Mouse (Mus musculus): ENCODE measurements around the gene Phox2a. TPM values are rescaled to one million over a fixed set of nuclear protein-coding genes. Genes with fewer than 3 reads are reported as not detected.

Gene Phox2a
- polyA plus RNA-seq, 1 experiment from 2014 or later, result 3.2 TPM

DNA sequence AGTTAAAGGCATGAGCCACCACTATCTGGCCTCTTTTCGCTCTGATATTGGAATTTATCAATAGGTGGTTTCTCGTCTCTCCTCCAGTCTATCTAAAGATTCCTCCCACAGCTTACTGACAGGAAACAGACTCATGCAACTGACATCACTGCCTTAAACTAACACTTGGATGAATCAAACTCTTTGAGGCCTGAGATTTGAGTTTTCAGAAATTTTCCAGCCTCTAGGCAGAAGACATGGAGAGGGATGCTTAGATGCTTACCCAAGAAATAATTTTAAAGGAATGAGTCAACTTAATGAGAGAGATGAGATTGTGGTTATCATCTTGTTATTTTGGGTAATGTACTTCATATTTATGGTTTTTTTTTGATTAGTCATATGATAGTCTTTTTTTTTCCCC lies 35.7 kb downstream of the Phox2a start:
- H3K27me3 ChIP-seq (replicated peaks; ENCODE audit: control insufficient read depth, insufficient read depth, low read length), result no peaks in the 10 kb centered on the region
- H3K9me3 ChIP-seq (ENCODE audit: control insufficient read depth), result no peaks in the 10 kb centered on the region
- peaks cover 11% of the 10 kb centered on the region; the same call in 1 of the 2 replicates for H3K36me3 ChIP-seq (ENCODE audit: control insufficient read depth, insufficient read depth)
- 80% methylated on average over 2 of the region's 2 CpGs for WGBS
- ATAC-seq, result no peak
- no peak overlapping the region for H3K27ac ChIP-seq (ENCODE audit: low read depth, low read length)
- no peak for TF ChIP-seq CTCF (IDR thresholded peaks at IDR 0.05; ENCODE audit: low read depth)
- H3K4me2 ChIP-seq (replicated peaks; ENCODE audit: low read depth), result no peak overlapping the region
- no peaks in the 10 kb centered on the region for H3K4me1 ChIP-seq (replicated peaks; ENCODE audit: control insufficient read depth, insufficient read depth, low read length)
- H3K9ac ChIP-seq (ENCODE audit: low read depth, low read length), result no peak overlapping the region
- no peak overlapping the region for H3K4me3 ChIP-seq (ENCODE audit: low read depth, low read length)

DNA sequence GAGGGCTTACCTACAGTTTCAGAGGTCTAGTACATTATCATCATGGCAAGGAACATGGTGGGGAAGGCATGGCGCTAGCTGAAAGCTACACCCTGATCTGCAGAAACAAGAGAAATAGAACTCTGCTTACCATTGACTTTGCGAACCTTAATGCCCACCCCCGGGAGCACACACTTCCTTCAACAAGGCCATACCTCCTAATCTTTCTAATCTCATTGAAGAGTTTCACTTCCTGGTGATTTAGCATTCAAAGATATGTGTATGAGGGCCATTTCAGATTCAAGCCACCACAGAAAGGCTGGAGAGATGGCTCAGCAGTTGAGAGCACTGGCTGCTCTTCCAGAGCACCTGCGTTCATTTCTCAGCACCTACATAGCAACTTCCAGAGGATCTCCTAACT lies 39.0 kb downstream of the Phox2a start, which contains the start of gene Folr2:
Folr2 (minus strand) TSS at position 101 of the 400 bp plus-strand sequence.
- Histone ChIP-seq H3K36me3 (ENCODE audit: control insufficient read depth, insufficient read depth) (peaks cover 11% of the 10 kb centered on the region), H3K9ac (ENCODE audit: low read depth, low read length) (no peak within 1 kb of the TSS), H3K4me2 (replicated peaks; ENCODE audit: low read depth) (no peak within 1 kb of the TSS), H3K27me3 (replicated peaks; ENCODE audit: control insufficient read depth, insufficient read depth, low read length) (no peaks in the 10 kb centered on the region), H3K9me3 (ENCODE audit: control insufficient read depth) (no peaks in the 10 kb centered on the region), H3K27ac (ENCODE audit: low read depth, low read length) (no peak within 1 kb of the TSS), H3K4me1 (replicated peaks; ENCODE audit: control insufficient read depth, insufficient read depth, low read length) (no peaks in the 10 kb centered on the region), H3K4me3 (ENCODE audit: low read depth, low read length) (no peak within 1 kb of the TSS)
- ATAC-seq, result no peak
- no peak for TF ChIP-seq CTCF (IDR thresholded peaks at IDR 0.05; ENCODE audit: low read depth)
- 85% methylated on average over 4 of the region's 4 CpGs for whole genome bisulfite sequencing

DNA sequence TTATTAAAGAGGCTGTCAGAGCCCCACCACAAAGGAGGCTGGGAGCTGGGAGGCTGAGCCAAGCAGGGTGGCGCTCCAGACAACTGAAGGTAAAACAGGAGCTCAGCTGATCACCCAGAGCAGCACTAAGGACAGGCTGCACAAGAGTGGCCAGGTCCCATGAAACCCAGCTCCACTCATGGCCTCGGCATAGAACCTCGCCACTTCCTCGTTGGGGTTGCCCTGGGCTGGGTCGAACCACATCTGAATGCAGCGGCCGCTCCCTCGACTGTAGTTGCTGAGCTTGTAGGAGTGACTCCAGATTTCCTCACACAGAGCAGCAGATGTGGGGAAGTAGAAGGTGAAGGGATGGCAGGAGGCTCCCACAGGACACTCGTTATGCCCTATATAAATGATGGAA lies 40.2 kb downstream of the Phox2a start:
- 71% methylated on average over 9 of the region's 9 CpGs for WGBS
- no peak for ATAC-seq
- no peak overlapping the region for H3K27ac ChIP-seq (ENCODE audit: low read depth, low read length)
- H3K4me3 ChIP-seq (ENCODE audit: low read depth, low read length), result no peak overlapping the region
- no peaks in the 10 kb centered on the region for H3K27me3 ChIP-seq (replicated peaks; ENCODE audit: control insufficient read depth, insufficient read depth, low read length)
- no peak overlapping the region for H3K4me2 ChIP-seq (replicated peaks; ENCODE audit: low read depth)
- H3K9ac ChIP-seq (ENCODE audit: low read depth, low read length), result no peak overlapping the region
- peaks cover 11% of the 10 kb centered on the region for H3K36me3 ChIP-seq (ENCODE audit: control insufficient read depth, insufficient read depth)
- no peaks in the 10 kb centered on the region for H3K4me1 ChIP-seq (replicated peaks; ENCODE audit: control insufficient read depth, insufficient read depth, low read length)
- no peaks in the 10 kb centered on the region for H3K9me3 ChIP-seq (ENCODE audit: control insufficient read depth)
- TF ChIP-seq CTCF (IDR thresholded peaks at IDR 0.05; ENCODE audit: low read depth), result no peak

DNA sequence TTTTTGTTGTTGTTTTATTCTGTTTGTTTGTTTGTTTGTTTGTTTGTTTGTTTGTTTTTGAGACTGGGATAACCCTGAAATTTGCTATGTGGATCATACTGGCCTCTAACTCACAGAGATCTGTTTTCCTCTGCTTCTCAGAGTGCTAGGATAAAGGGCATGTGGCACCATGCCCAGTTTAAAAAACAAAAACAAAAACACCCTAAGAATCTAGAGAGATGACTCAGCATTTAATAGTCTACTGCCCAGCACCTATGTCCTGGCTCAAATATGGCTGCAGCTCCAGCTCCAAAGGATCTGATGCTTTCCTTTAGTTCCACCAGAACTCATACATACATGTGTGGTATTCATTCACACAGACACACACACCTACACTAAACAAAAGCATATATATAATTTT lies 42.9 kb downstream of the Phox2a start:
- Histone ChIP-seq H3K9me3 (ENCODE audit: control insufficient read depth) (no peaks in the 10 kb centered on the region), H3K27me3 (replicated peaks; ENCODE audit: control insufficient read depth, insufficient read depth, low read length) (no peaks in the 10 kb centered on the region), H3K9ac (ENCODE audit: low read depth, low read length) (no peak overlapping the region), H3K4me2 (replicated peaks; ENCODE audit: low read depth) (no peak overlapping the region), H3K4me3 (ENCODE audit: low read depth, low read length) (no peak overlapping the region), H3K4me1 (replicated peaks; ENCODE audit: control insufficient read depth, insufficient read depth, low read length) (no peaks in the 10 kb centered on the region), H3K36me3 (ENCODE audit: control insufficient read depth, insufficient read depth) (peaks cover 16% of the 10 kb centered on the region), H3K27ac (ENCODE audit: low read depth, low read length) (no peak overlapping the region)
- no peak for ATAC-seq
- no peak for TF ChIP-seq CTCF (IDR thresholded peaks at IDR 0.05; ENCODE audit: low read depth)

DNA sequence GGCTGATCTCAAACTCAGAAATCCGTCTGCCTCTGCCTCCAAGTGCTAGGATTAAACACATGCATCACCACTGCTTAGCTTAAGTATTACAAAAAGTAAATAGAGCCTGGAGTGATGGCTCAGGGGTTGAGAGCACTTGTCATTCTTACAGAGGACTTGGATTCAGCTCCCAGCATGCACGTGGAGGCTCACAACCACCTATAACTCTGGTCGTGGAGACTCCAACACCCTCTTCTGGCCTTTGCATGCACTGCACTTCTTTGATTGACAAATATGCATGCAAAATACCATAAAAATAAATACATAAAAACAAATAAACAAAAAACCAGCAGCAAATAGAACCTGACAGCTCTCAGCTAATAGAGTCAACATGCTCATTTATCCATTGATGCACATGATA lies 44.2 kb downstream of the Phox2a start:
- Histone ChIP-seq H3K36me3 (ENCODE audit: control insufficient read depth, insufficient read depth) (peaks cover 8% of the 10 kb centered on the region), H3K9ac (ENCODE audit: low read depth, low read length) (no peak overlapping the region), H3K4me2 (replicated peaks; ENCODE audit: low read depth) (no peak overlapping the region), H3K27ac (ENCODE audit: low read depth, low read length) (no peak overlapping the region), H3K4me3 (ENCODE audit: low read depth, low read length) (no peak overlapping the region), H3K27me3 (replicated peaks; ENCODE audit: control insufficient read depth, insufficient read depth, low read length) (no peaks in the 10 kb centered on the region), H3K4me1 (replicated peaks; ENCODE audit: control insufficient read depth, insufficient read depth, low read length) (no peaks in the 10 kb centered on the region), H3K9me3 (ENCODE audit: control insufficient read depth) (no peaks in the 10 kb centered on the region)
- TF ChIP-seq CTCF (IDR thresholded peaks at IDR 0.05; ENCODE audit: low read depth), result peak; percentile 22; the same call in 1 of the 2 replicates
- WGBS, result 70% methylated on average over 3 of the region's 3 CpGs
- ATAC-seq, result no peak

DNA sequence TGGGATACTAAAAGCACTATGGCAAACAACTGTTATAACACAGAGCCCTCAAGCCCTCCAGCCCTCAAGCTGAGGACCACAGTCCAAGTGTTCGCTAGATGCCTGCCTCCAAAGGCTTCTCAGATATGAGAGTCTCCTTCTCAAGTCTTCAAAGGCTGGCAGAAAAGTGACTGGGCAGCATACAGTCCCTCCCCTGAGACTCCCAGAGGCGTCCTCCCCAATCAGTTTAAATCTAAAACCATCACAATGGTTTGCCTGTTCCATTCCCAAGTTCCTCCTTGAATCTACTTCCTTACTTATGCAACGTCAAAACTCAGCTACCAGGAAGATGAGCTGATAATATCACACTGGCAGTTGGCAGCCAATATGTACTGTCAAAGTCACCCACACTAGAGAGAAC lies 45.3 kb downstream of the Phox2a start, which contains the start of gene Anapc15:
Anapc15 (plus strand) TSS at position 301 of the 400 bp plus-strand sequence.
- Histone ChIP-seq H3K27me3 (replicated peaks; ENCODE audit: control insufficient read depth, insufficient read depth, low read length) (no peaks in the 10 kb centered on the region), H3K27ac (ENCODE audit: low read depth, low read length) (no peak within 1 kb of the TSS), H3K4me3 (ENCODE audit: low read depth, low read length) (no peak within 1 kb of the TSS), H3K9ac (ENCODE audit: low read depth, low read length) (no peak within 1 kb of the TSS), H3K36me3 (ENCODE audit: control insufficient read depth, insufficient read depth) (peaks cover 5% of the 10 kb centered on the region), H3K4me2 (replicated peaks; ENCODE audit: low read depth) (no peak within 1 kb of the TSS), H3K9me3 (ENCODE audit: control insufficient read depth) (no peaks in the 10 kb centered on the region), H3K4me1 (replicated peaks; ENCODE audit: control insufficient read depth, insufficient read depth, low read length) (no peaks in the 10 kb centered on the region)
- WGBS, result 72% methylated on average over 3 of the region's 3 CpGs
- ATAC-seq, result no peak
- TF ChIP-seq CTCF (IDR thresholded peaks at IDR 0.05; ENCODE audit: low read depth), result no peak
